Mouse (Mus musculus) heart, postnatal 0 days (tissue): ENCODE results near the gene Plekhh2.

ENCODE experiments used
- CTCF ChIP-seq: IDR thresholded peaks from 2 replicates; pipeline ENCODE4 v1.5.1; 2016; ENCODE audit warnings: antibody characterized with exemption, control low read depth, low read depth
- EP300 ChIP-seq: IDR thresholded peaks from 2 replicates; pipeline ENCODE4 v1.6.1; 2016; ENCODE audit warnings: antibody characterized with exemption, low read depth

DNA sequence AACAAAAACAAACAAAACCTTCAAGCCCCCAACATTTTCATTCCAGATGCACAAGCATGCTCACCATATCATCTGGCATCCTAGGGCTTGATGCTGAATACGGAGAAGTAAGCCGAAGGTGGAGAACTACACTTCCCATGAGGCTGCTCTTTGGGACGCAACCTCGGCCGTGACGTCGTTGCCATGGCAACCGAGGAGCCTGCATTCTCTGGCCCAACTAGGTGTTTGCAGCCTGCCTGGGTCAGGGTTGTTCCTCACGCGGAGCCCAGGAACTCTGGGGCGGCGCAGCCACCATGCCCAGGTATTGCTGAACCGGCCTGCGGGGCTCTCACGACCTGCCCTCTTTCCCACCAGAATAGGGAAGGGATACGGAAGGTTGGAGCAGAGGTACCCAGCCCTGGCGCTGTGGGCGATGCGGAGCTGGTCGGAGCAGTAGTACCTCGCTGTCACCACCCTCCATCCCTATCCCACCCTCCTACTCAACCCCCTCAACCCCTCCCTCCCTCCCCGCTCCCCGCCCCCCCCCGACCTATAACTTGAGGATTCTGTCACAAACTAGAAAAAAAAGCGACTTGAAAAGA is 114.7 kb downstream of the Plekhh2 start, which contains the start of gene Dync2li1:
- TF ChIP-seq EP300: no peak
- no peak for TF ChIP-seq CTCF
